Mouse (Mus musculus) megakaryocyte, embryonic 14.5 days (primary cell): ENCODE measurements around the gene Wwp2.

Source experiments
- FLI1 ChIP-seq: IDR thresholded peaks from 2 replicates; pipeline ENCODE4 v1.6.1; 2012; ENCODE audit warnings: low read length, inconsistent platforms, mixed read lengths
- GATA1 ChIP-seq: IDR thresholded peaks from 3 replicates; pipeline ENCODE4 v1.6.1; 2012; ENCODE audit warnings: mixed read lengths, low read length, inconsistent platforms, borderline replicate concordance

- no peak for TF ChIP-seq GATA1
- no peak for TF ChIP-seq FLI1
Measured at GRCm38 (mm10) chr8:107451414-107452066, 15.4 kb downstream of the Wwp2 start.
